ENCODE assay signal across 19 mouse cellular contexts in genomic region chr2:105263219-105263618, GRCm38 (mm10). TPM values are rescaled to one million over a fixed set of nuclear protein-coding genes. Genes with fewer than 3 reads are reported as not detected.
"Had no signal": no experiment of that assay in that cellular context is flagged by ENCODE, and none has a peak within 500 bp of the region (broad histone marks: within the 10 kb centered on the region; RNA-seq: fewer than 3 reads in every experiment).

No protein-coding gene starts in this region.

- H3K4me1 ChIP-seq: midbrain, embryonic 12.5 days; neural tube, embryonic 13.5 days had no signal

- DNase-seq: kidney, postnatal 25 days; left cerebral cortex, postnatal 4 days; liver, postnatal 0 days; lung, embryonic 14.5 days; right cerebral cortex, postnatal 25 days; thymus, adult 18-20 months; thymus, postnatal 36 days had no signal

- H3K9me3 ChIP-seq: limb, embryonic 12.5 days; limb, embryonic 15.5 days; midbrain, embryonic 12.5 days; neural tube, embryonic 13.5 days had no signal

- H3K27ac ChIP-seq: kidney, postnatal 0 days; layer of hippocampus, adult 2 months; limb, embryonic 12.5 days; limb, embryonic 15.5 days; liver, embryonic 14.5 days; macrophage; midbrain, embryonic 12.5 days; neural tube, embryonic 13.5 days had no signal

- H3K4me3 ChIP-seq: layer of hippocampus, adult 2 months; limb, embryonic 12.5 days; limb, embryonic 15.5 days; midbrain, embryonic 12.5 days; myocyte; neural tube, embryonic 13.5 days had no signal

- H3K9ac ChIP-seq: limb, embryonic 12.5 days; limb, embryonic 15.5 days; liver, embryonic 14.5 days; liver, postnatal 0 days; lung, embryonic 14.5 days; midbrain, embryonic 12.5 days; neural tube, embryonic 13.5 days had no signal

- H3K36me3 ChIP-seq: limb, embryonic 12.5 days; limb, embryonic 15.5 days; midbrain, embryonic 12.5 days; neural tube, embryonic 13.5 days had no signal

- H3K27me3 ChIP-seq: limb, embryonic 12.5 days; limb, embryonic 15.5 days; midbrain, embryonic 12.5 days; neural tube, embryonic 13.5 days had no signal

RNA-seq across cellular contexts. Expression of gene Them7, which starts 39.1 kb away (rescaled TPM):
- polyA plus RNA-seq: lung, postnatal 0 days; macrophage; midbrain, embryonic 16.5 days; myocyte; neural tube, embryonic 13.5 days; small intestine, adult 2 months had no signal
